Mouse (Mus musculus) liver, embryonic 16.5 days (tissue): ENCODE measurements around the gene Plekhg1. TPM values are rescaled to one million over a fixed set of nuclear protein-coding genes. Genes with fewer than 3 reads are reported as not detected.

Source experiments
- polyA plus RNA-seq: library from polyadenylated mRNA; unstranded; fragments of >200 nt; fragmentation: Nextera tagmentation; extraction: Ambion mirVana; gene quantifications from 2 replicates; pipeline ENCODE4 v1.2.1, GENCODE M21; 2015

Plekhg1 gene
- polyA plus RNA-seq, 1 experiment from 2014 or later = 2.2 TPM

Other genes with a start within 250 kb of the Plekhg1 start
- gene Iyd, start 200.1 kb upstream of the Plekhg1 start, polyA plus RNA-seq = 23.4 and 24.6 TPM in 2 replicates
- gene Mthfd1l, start 232.8 kb downstream of the Plekhg1 start, polyA plus RNA-seq = 18.5 and 19.5 TPM in 2 replicates